Mouse (Mus musculus): ENCODE measurements around the gene Rpl27. TPM values are rescaled to one million over a fixed set of nuclear protein-coding genes. Genes with fewer than 3 reads are reported as not detected.

Gene Rpl27
- polyA plus RNA-seq, 1 experiment from 2014 or later = 371 TPM

DNA sequence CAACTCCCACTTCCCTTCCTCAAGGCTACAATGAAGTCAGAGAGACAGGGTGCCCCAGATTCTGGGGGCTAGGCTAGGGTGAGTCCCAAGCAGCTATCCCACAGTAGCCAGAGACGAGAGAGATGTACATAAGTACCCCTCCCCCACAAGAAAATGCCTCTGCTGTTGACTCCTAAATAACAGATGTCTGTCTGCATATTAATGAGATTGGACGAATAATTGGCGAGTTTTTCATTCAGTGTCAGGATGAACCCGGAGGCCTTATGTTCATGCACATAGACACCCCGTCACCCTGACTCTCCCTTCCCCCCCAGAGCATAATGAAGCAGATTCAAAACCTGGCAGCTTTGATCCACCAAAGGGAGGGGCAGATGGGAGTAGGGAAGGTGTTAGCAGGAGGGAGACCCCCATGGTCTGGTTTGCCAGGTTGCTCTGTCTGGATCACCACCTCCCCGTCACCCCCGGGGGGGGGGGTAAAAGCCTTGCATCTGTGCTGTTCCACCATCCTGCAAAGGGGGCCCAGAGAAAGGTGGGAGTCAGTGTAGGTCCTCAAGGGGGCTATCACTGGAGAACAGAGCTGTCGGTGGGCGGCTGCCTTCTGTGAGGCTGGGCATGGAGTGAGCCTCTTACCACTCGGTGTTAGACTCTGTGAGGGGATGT is 35.6 kb downstream of the Rpl27 start:
- H3K27ac ChIP-seq (ENCODE audit: low read depth, low read length) = peak overlapping the region; percentile 91
- H3K9ac ChIP-seq (ENCODE audit: low read length) = no peak overlapping the region
- no peaks in the 10 kb centered on the region for H3K9me3 ChIP-seq (replicated peaks; ENCODE audit: control insufficient read depth, low read length)
- H3K27me3 ChIP-seq (replicated peaks; ENCODE audit: control insufficient read depth, insufficient read depth, low read length) = no peaks in the 10 kb centered on the region
- WGBS = 14% methylated on average over 10 of the region's 10 CpGs
- DNase-seq (ENCODE audit: low spot score) (peak; percentile 96), ATAC-seq (peak; percentile 89)
- H3K4me3 ChIP-seq (ENCODE audit: low read depth, low read length) = no peak overlapping the region
- peaks cover 17% of the 10 kb centered on the region for H3K4me1 ChIP-seq (ENCODE audit: control insufficient read depth, insufficient read depth, low read length)
- H3K36me3 ChIP-seq (ENCODE audit: control insufficient read depth, insufficient read depth, low read length) = no peaks in the 10 kb centered on the region
- no peak overlapping the region; the same call in 1 of the 2 replicates for H3K4me2 ChIP-seq (ENCODE audit: low read length)

DNA sequence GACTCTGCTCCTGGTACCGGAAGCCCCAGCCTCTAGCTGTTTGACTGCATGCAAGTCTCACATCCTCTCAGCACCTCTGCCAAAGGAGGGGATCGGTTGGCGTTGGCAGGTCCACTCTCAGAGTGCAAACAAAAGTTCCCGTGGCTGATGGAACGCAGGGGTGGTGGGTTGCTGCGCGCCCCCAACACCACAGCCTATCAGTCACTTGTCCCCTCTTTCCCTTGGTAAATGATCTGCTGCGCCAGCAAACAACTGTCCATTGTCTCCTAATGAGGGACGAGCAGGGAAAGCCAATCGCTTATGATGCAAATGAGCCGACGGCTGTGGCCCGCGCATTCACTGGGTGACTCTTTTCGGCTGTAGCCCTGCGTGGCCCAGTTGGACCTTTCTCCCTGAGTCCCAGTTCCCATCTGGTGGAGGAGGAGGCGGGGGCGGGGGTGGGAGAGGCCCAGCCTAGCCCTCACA is 37.1 kb downstream of the Rpl27 start:
- Histone ChIP-seq H3K27me3 (replicated peaks; ENCODE audit: control insufficient read depth, insufficient read depth, low read length) (no peaks in the 10 kb centered on the region), H3K27ac (ENCODE audit: low read depth, low read length) (peak overlapping the region; percentile 91), H3K9ac (ENCODE audit: low read length) (peak overlapping the region; percentile 36), H3K4me1 (ENCODE audit: control insufficient read depth, insufficient read depth, low read length) (peaks cover 24% of the 10 kb centered on the region), H3K4me2 (ENCODE audit: low read length) (peak overlapping the region; percentile 39), H3K36me3 (ENCODE audit: control insufficient read depth, insufficient read depth, low read length) (no peaks in the 10 kb centered on the region), H3K9me3 (replicated peaks; ENCODE audit: control insufficient read depth, low read length) (no peaks in the 10 kb centered on the region), H3K4me3 (ENCODE audit: low read depth, low read length) (no peak overlapping the region)
- ATAC-seq (no peak), DNase-seq (ENCODE audit: low spot score) (peak; percentile 65)
- WGBS = 3% methylated on average over 18 of the region's 18 CpGs

DNA sequence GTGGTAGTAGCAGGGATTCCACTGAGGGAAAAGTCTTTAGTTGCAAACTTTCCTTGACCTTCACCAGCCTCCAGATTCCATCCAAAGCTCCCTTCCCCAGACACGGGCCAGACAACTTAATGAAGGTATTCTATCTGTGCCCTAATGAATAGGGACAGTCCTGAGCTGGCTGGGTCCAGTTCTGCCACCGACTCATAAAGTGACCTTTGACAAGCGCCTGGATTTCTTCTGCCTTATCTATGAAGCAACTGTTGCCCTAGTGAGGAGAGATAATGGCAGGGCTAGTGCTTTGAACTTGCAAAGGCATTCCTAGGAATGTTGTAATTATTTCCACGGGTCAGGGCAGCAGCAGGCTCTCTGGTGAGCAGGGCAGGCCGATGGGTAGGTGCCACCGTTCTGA is 38.8 kb downstream of the Rpl27 start:
- 81% methylated on average over 6 of the region's 6 CpGs for WGBS
- Histone ChIP-seq H3K4me1 (ENCODE audit: control insufficient read depth, insufficient read depth, low read length) (peaks cover 25% of the 10 kb centered on the region), H3K4me3 (ENCODE audit: low read depth, low read length) (no peak overlapping the region), H3K36me3 (ENCODE audit: control insufficient read depth, insufficient read depth, low read length) (no peaks in the 10 kb centered on the region), H3K4me2 (ENCODE audit: low read length) (no peak overlapping the region), H3K27ac (ENCODE audit: low read depth, low read length) (no peak overlapping the region), H3K9me3 (replicated peaks; ENCODE audit: control insufficient read depth, low read length) (no peaks in the 10 kb centered on the region), H3K27me3 (replicated peaks; ENCODE audit: control insufficient read depth, insufficient read depth, low read length) (no peaks in the 10 kb centered on the region), H3K9ac (ENCODE audit: low read length) (no peak overlapping the region)
- no peak for ATAC-seq
- no peak for DNase-seq (ENCODE audit: low spot score)

DNA sequence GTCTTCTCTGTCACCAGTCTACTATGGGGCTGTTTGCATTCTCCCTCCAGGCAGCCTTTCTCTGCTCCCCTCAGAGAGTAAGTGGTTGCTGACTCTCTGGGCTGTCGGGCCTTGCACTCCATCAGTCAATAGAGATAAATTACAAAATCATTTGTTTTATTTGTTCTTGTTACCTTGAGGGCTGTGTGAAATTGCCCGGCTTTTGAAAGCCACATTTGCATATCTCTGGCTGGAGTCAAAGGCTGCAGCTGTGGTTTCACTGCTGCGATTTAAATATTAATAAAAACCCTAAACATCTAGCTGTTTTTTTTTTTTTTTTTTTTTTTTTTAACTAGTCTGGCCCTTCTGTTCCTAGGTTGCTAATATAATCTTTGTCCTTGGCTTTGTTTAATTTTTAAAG is 41.7 kb downstream of the Rpl27 start:
- Histone ChIP-seq H3K36me3 (ENCODE audit: control insufficient read depth, insufficient read depth, low read length) (0 out of 2 replicates have a peak, but pooled peaks cover 3% of the 10 kb centered on the region), H3K9ac (ENCODE audit: low read length) (no peak overlapping the region), H3K4me2 (ENCODE audit: low read length) (no peak overlapping the region), H3K4me3 (ENCODE audit: low read depth, low read length) (no peak overlapping the region), H3K9me3 (replicated peaks; ENCODE audit: control insufficient read depth, low read length) (no peaks in the 10 kb centered on the region), H3K27ac (ENCODE audit: low read depth, low read length) (peak overlapping the region; percentile 55), H3K4me1 (ENCODE audit: control insufficient read depth, insufficient read depth, low read length) (peaks cover 23% of the 10 kb centered on the region), H3K27me3 (replicated peaks; ENCODE audit: control insufficient read depth, insufficient read depth, low read length) (no peaks in the 10 kb centered on the region)
- 21% methylated on average over 3 of the region's 3 CpGs for WGBS
- ATAC-seq = peak; percentile 55
- DNase-seq (ENCODE audit: low spot score) = peak; percentile 46

DNA sequence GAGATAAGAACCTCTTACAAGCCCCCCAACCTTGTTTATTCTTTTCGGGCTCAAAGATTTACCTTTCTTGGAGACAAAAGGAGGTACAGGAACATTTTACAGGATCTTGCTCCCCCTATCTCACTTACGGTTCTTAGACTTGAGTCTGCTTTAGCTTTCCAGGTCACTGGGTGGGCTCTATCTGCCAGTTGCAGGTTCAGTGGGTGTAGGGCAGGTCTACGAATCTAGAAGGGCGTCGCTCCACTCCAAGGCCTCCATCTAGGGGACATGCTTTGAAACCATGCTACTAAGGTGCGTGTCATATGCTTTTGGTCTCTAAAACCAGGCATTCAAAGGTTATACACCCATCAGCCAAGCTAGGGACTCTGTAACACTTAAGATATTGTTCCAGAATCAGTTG is 42.1 kb downstream of the Rpl27 start:
- 78% methylated on average over 6 of the region's 6 CpGs for WGBS
- Histone ChIP-seq H3K27me3 (replicated peaks; ENCODE audit: control insufficient read depth, insufficient read depth, low read length) (no peaks in the 10 kb centered on the region), H3K9me3 (replicated peaks; ENCODE audit: control insufficient read depth, low read length) (no peaks in the 10 kb centered on the region), H3K9ac (ENCODE audit: low read length) (no peak overlapping the region), H3K4me3 (ENCODE audit: low read depth, low read length) (no peak overlapping the region), H3K4me2 (ENCODE audit: low read length) (no peak overlapping the region), H3K36me3 (ENCODE audit: control insufficient read depth, insufficient read depth, low read length) (peaks cover 4% of the 10 kb centered on the region; the same call in 1 of the 2 replicates), H3K27ac (ENCODE audit: low read depth, low read length) (peak overlapping the region; percentile 55), H3K4me1 (ENCODE audit: control insufficient read depth, insufficient read depth, low read length) (peaks cover 19% of the 10 kb centered on the region)
- ATAC-seq (no peak), DNase-seq (ENCODE audit: low spot score) (no peak)

- DNase-seq (ENCODE audit: low spot score) (no peak), ATAC-seq (no peak)
- H3K4me3 ChIP-seq (ENCODE audit: low read depth, low read length) = no peak overlapping the region
- WGBS = 91% methylated on average over 7 of the region's 7 CpGs
- no peaks in the 10 kb centered on the region for H3K27me3 ChIP-seq (replicated peaks; ENCODE audit: control insufficient read depth, insufficient read depth, low read length)
- H3K4me2 ChIP-seq (ENCODE audit: low read length) = no peak overlapping the region
- no peak overlapping the region for H3K9ac ChIP-seq (ENCODE audit: low read length)
- peaks cover 13% of the 10 kb centered on the region for H3K4me1 ChIP-seq (ENCODE audit: control insufficient read depth, insufficient read depth, low read length)
- H3K36me3 ChIP-seq (ENCODE audit: control insufficient read depth, insufficient read depth, low read length) = peaks cover 9% of the 10 kb centered on the region; the same call in 1 of the 2 replicates
- no peaks in the 10 kb centered on the region for H3K9me3 ChIP-seq (replicated peaks; ENCODE audit: control insufficient read depth, low read length)
- no peak overlapping the region for H3K27ac ChIP-seq (ENCODE audit: low read depth, low read length)
These were observed 42.7 kb downstream of the Rpl27 start for GRCm38 (mm10) chr11:101484814-101485213.

GRCm38 (mm10) chr11:101485509-101486028 is 43.5 kb downstream of the Rpl27 start:
- Histone ChIP-seq H3K9ac (ENCODE audit: low read length) (peak overlapping the region; percentile 32; the same call in 1 of the 2 replicates), H3K27ac (ENCODE audit: low read depth, low read length) (peak overlapping the region; percentile 70; the same call in 1 of the 2 replicates), H3K36me3 (ENCODE audit: control insufficient read depth, insufficient read depth, low read length) (peaks cover 9% of the 10 kb centered on the region; the same call in 1 of the 2 replicates), H3K4me1 (ENCODE audit: control insufficient read depth, insufficient read depth, low read length) (peaks cover 9% of the 10 kb centered on the region), H3K4me2 (ENCODE audit: low read length) (no peak overlapping the region), H3K27me3 (replicated peaks; ENCODE audit: control insufficient read depth, insufficient read depth, low read length) (no peaks in the 10 kb centered on the region), H3K9me3 (replicated peaks; ENCODE audit: control insufficient read depth, low read length) (no peaks in the 10 kb centered on the region), H3K4me3 (ENCODE audit: low read depth, low read length) (no peak overlapping the region)
- DNase-seq (ENCODE audit: low spot score) = peak; percentile 45
- 52% methylated on average over 6 of the region's 6 CpGs for WGBS
- 0 out of 2 replicates have a peak, but pooled peaks have one; percentile 32 for ATAC-seq

DNA sequence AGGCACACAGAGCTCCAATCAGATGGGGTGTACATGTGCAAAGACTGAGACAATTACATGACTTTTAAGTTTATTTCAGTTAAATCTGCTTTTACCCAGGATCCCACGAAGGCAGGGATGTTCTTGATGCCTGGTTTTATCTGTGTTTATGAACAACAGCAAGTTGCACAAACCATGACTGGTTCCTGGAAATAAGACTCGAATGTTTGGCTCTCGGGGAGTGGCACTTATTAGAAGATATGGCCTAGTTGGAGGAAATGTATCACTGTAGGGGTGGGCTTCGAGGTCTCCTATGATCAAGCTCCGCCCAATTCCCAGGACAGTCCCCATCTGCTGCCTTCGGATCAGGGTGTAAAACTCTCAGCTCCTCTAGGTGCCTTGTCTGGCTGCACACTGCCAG is 44.0 kb downstream of the Rpl27 start:
- H3K36me3 ChIP-seq (ENCODE audit: control insufficient read depth, insufficient read depth, low read length) = peaks cover 9% of the 10 kb centered on the region; the same call in 1 of the 2 replicates
- H3K27me3 ChIP-seq (replicated peaks; ENCODE audit: control insufficient read depth, insufficient read depth, low read length) = no peaks in the 10 kb centered on the region
- peaks cover 9% of the 10 kb centered on the region for H3K4me1 ChIP-seq (ENCODE audit: control insufficient read depth, insufficient read depth, low read length)
- DNase-seq (ENCODE audit: low spot score) = no peak
- no peak overlapping the region for H3K4me2 ChIP-seq (ENCODE audit: low read length)
- H3K27ac ChIP-seq (ENCODE audit: low read depth, low read length) = no peak overlapping the region
- H3K4me3 ChIP-seq (ENCODE audit: low read depth, low read length) = no peak overlapping the region
- H3K9ac ChIP-seq (ENCODE audit: low read length) = peak overlapping the region; percentile 32; the same call in 1 of the 2 replicates
- H3K9me3 ChIP-seq (replicated peaks; ENCODE audit: control insufficient read depth, low read length) = no peaks in the 10 kb centered on the region
- ATAC-seq = no peak
- 87% methylated on average over 6 of the region's 6 CpGs for WGBS
